Mouse (Mus musculus): ENCODE measurements around the gene Gm9922.
A peak's percentile ranks its signal among the peaks of the same experiment; 100 is the strongest.

Gm9922 gene

GRCm38 (mm10) chr14:101729237-101729971 is at the start of gene Gm9922, which contains the start of gene Lmo7:
TSS of gene Gm9922 (minus strand) at chr14:101729814.
TSS of gene Lmo7 (plus strand) at chr14:101729957.
- DNase-seq: peak; percentile 87 to 95

DNA sequence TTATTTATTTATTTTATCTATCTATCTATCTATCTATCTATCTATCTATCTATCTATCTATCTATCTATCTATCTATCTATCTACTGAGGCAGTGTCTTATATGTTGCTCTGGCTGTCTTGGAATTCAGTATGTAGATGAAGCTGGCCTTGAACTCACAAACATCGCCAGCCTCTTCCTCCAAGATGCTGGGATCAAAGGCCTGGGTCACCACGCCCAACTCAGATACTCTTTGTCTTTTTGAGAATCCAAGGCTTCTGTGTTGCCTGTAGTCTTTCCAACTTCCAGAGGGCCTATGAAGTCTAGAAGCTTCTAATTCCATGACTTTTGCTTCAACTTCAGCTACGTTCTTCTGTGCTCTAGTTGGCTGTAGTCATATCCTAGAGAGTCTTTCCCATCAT is 48.8 kb upstream of the Gm9922 start:
- DNase-seq: no peak

DNA sequence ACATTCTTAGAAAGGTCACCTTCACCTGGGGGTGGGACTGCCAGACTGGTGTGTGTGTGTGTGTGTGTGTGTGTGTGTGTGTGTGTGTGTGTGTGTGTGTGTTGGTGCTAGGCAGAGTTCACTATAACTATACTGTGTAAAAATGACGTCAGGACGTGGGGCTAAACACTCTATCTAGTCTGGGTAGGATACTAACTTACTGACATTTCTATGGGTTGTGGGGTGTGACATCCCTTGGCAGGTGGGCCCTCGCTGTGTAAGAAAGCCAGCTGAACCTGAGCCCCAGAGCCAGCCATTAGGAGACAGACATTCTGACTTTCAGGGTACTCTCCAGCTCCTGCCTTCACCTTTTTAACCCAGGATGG is 47.5 kb upstream of the Gm9922 start:
- no peak for DNase-seq

DNA sequence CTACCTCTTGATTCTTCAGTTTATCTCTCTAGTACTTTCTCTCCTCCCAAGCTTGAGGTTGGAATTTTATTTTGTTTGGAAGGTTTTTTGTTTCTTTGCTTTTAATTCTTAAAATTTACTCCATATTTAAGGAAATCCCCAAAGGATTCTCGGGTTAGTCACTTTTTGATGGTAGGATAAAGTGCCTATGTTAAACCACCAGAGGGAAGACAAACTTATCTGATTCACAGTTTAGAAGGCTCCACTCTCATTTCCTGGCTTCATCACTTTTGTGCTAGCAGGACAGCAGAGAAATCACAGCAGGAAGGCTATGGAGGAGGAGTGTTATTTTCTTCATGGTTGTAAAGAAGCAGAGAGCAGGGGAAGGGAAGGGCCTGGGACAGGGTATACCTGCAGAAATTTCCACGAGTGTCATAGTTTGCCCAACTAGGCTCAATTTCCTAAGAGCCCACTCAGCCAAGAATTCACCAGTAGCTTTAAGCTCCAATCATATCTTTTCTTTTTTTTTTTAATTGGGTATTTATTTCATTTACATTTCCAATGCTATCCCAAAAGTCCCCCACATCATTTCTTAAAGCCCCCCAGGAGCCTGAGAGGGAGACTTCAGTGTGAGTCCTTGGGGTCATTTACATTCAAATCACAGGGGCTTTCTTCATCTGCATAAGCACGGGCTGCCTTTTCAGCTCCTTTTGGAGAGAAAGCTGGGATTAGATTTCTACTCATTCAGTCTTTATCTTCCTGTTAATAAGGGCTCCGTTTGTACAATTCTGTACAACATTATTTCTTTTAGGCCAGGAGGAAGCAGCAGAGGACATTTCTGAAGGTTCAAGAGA is 46.9 kb upstream of the Gm9922 start:
- DNase-seq: no peak

- DNase-seq: peak in 1 of 2 experiments; percentile 55
Observed at GRCm38 (mm10) chr14:101774631-101775030, 45.0 kb upstream of the Gm9922 start.

DNA sequence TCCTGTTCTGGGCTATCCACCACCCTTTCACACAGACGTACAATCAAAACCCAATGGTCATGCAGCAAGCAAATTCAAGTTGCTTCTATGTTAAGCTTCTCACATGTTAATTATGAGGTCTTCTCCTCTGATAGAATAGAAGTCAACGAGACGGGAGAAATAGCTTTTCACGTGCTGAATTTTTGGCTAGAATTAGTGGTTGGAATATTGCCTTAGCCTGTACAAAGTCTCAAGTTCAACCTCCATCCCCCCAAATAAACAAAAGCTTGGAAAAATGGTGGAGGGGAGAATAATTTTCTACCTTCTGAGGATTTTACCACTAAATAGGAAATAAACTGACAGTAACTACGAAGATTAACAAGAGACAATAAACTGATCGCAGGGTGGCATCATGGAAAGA is 42.1 kb upstream of the Gm9922 start:
- no peak for DNase-seq

DNA sequence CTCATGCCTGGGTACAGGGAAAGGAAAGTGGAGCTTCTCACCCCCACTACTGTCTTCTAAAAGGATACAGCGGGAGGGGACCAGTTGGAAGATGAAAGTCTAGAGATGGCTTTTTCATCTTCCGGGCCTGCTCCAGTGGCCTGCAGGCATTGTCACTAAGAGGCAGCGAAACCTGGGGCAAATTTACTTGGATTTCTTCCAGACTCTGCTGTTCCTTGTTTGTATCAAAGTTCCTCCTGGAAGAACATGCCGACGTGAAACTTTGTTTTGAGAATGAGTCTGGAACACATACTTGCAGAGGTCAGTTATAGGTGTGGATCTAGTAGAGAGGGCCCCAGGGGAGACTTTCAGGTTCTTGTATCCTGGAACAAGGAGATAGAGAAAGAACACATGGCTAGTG is 41.7 kb upstream of the Gm9922 start:
- DNase-seq: peak in 1 of 2 experiments; percentile 23

- no peak for DNase-seq
Observed at GRCm38 (mm10) chr14:101763762-101764295, 34.2 kb upstream of the Gm9922 start.

GRCm38 (mm10) chr14:101762267-101762666 is 32.7 kb upstream of the Gm9922 start:
- peak in 1 of 2 experiments; percentile 34 for DNase-seq

DNA sequence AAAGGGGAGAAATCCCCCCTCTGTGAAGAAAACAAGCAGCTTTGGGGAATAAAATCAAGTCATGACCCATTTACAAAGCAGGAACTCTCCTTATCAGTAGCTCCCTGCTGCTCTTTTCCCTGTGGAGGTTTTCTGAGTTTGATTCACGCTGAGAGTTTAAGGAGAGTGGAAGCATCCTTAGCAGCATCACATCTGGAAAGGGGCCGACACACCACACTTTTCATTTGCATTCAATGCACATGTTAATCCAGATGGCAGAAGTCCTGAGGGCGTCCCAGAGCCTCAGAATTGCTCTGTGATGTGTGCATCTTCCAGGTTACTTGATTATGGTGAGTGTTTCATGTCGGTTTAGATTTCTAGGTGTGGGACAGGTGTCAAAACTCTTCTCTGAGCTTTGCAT is 25.8 kb upstream of the Gm9922 start:
- no peak for DNase-seq

DNA sequence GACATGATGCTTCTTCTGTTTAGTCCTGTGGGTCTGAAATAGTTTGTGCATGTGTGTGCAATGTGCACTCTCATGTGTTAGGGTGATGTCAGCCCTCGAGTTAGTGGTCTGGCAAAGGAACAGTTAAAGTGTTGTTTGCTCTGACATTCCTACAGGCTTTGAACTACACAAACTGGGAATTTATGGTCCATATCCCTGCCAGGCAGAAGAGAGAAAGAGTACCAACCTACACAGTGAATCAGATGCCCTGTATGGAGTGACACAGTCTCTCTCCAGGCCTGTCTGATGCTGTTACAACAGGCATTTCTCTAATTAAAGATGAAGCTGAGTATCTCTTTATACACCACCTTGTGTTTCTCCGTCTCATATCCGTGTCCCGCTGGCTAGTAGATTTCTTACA is 21.3 kb upstream of the Gm9922 start:
- no peak for DNase-seq

DNA sequence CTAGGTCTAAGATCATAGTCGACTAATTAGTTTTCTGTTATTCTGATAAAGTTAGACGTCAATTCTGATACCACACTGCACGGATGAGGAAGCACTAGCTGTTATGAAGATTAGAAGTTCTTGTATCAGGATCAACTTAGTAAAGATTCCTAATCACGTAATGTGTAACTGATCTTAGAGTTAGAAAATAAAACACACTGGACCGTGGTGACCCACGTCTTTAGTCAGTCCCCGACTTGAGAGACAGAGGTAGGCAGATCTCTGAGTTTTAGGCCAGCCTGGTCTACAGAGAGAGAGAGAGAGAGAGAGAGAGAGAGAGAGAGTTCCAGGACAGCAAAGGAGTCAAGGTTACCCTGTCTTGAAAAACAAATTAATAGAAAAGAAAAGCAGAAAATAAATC is 18.8 kb upstream of the Gm9922 start:
- DNase-seq: no peak

DNA sequence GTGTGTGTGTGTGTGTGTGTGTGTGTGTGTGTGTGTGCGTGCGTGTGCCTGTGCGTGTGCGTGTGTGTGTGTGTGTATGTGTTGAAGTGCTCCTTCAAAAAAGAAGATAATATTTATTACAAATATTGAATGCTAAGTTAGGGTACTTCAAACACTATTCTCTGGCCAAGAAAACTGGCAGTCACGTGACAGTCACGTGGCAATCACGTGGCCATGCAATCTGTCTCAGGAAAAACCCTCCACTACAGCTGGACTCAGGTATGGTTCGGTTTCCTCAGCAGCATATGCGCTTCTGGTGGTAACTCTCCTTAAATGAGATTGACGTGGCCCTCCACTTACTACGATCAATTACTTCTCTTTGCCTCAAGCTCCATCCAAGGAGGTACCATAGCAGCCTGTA is 18.2 kb upstream of the Gm9922 start:
- DNase-seq: no peak

- DNase-seq: peak in 1 of 2 experiments; percentile 39
Observed at GRCm38 (mm10) chr14:101746635-101747034, 17.0 kb upstream of the Gm9922 start.

- no peak for DNase-seq
Observed at GRCm38 (mm10) chr14:101737501-101737900, 7.9 kb upstream of the Gm9922 start.

- DNase-seq: no peak
Observed at GRCm38 (mm10) chr14:101733542-101734303, 4.1 kb upstream of the Gm9922 start.

GRCm38 (mm10) chr14:101729972-101730692 is 518 bp upstream of the Gm9922 start:
- DNase-seq: peak in 1 of 2 experiments; percentile 35

- DNase-seq: no peak
Observed at GRCm38 (mm10) chr14:101714414-101714813, 15.2 kb downstream of the Gm9922 start.

DNA sequence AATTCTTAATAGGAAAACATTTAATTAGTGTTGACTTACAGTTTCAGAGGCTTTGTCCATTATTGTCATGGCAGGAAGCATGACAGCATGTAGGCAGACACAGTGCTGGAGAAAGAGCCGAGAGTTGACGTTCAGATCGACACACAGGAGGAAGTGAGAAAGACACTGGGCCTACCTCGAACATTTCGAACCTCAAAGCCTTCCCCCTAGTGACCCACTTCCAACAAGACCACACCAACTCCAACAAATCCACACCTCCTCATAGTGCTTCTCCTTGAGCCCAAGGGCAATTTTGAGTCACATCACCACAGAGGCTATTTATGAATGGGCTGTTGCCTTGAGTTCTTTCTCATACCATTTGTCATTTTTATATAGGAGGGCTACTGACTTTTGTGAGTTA is 22.5 kb downstream of the Gm9922 start:
- no peak for DNase-seq

DNA sequence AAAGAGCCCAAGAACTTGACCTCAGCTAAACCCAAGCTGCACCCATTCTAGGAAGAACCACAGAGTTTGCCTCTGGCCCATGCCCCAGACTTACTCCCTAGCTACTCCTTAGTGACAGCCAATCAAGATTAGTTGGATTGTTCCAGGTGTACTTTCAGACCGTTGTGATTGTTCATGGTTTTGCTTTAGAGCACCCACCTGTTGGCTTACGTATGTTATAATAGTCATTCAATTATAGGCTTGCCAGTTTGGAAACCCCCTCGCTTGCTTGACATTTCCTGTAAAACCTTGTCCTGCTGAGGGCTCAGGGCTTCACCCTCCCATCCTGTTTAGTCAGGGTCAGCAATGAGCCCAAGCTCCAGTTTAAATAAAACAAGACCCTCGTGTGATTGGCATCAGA is 25.1 kb downstream of the Gm9922 start:
- no peak for DNase-seq

GRCm38 (mm10) chr14:101688406-101688805 is 41.2 kb downstream of the Gm9922 start:
- no peak for DNase-seq

DNA sequence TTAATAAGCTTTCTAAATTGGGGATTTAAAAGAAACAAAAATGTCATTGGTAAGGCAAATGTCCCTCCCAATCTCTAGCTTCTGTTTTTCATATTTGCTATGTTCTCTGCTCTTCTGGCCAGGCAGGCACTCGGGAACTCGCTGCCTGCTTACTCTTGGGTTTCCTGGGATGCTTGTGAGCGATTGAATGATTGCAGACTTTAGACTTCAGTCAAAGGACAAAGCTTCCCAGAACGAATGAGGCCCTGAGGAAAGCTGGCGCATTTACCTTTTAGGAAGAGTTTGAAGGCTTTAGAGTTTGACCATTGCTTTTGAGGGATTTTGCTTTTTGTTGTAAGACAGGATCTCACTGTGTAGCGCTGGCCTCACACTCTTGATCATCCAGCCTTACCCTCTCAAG is 41.9 kb downstream of the Gm9922 start:
- peak; percentile 31 to 56 for DNase-seq
